Mouse (Mus musculus) layer of hippocampus, adult 6 months (tissue): ENCODE data around the gene Rai1. TPM values are rescaled to one million over a fixed set of nuclear protein-coding genes. Genes with fewer than 3 reads are reported as not detected.

Experiments used
- long read RNA-seq, 2 experiments: library from polyadenylated mRNA; unstranded; transcript quantifications; one replicate each; pipeline ENCODE4 v2.0.0; 2019 to 2020
- microRNA-seq: library from miRNA; unstranded; fragments of <30 nt; microRNA quantifications from one replicate; pipeline ENCODE4 v1.2.0, GENCODE M21; 2020
- polyA plus RNA-seq: library from polyadenylated mRNA; unstranded; fragments of <200 nt; fragmentation: Nextera tagmentation; gene quantifications from 2 replicates; pipeline ENCODE4 v1.2.3, GENCODE M21; 2021

Gene Rai1
- 20.3 and 22.4 TPM in 2 replicates for polyA plus RNA-seq
- long read RNA-seq, experiment 1, partial matches to known transcripts, result 14 of 21 reads
- long read RNA-seq, experiment 1, other reads (novel, unspliced or antisense), result 7 of 21 reads
- long read RNA-seq, experiment 2, full-length matches to known transcripts, result 3 of 82 reads
- long read RNA-seq, experiment 2, partial matches to known transcripts, result 71 of 82 reads
- long read RNA-seq, experiment 2, other reads (novel, unspliced or antisense), result 8 of 82 reads

DNA sequence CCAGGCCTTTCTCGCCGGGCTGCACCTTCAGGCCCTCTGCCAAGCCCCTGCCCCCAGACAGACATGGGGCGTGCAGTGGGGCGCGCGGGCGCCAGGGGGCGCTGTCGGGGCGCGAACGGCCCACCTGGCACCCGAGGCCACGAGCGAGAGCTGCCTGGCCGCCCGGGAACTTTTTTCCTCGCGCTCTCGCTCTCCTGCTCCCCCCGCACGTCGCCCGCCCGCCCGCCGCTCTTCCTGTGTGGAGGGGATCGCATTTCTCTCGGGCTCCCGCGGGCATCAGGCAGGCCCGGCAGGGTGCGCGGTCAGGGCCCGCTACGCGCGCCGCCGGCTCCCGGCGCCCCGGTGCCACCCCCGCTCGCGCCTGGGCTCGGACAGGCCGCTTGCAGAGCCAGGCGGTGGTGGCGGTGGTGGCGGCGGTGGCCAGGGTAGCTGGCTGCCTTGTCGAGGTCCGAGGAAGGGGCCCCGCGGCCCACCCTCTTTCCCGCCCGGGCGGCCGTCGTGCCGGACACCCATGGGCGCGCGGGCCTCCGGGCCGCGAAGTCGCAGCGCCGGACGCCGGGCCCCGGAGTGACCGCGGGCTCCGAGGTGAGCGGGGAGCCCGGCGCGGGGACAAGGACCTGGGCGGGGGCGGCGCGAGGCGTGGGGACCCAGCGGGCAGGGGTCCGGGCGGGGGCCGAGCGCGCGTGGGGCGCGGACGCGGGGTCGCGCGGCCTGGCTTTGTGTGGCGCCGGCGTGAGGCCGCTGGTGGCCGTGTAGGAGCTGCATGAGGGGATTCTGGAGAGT is at the start of gene Rai1:
TSS of gene Rai1 (plus strand) at position 204 of the 783 bp plus-strand sequence.

GRCm38 (mm10) chr11:60222469-60223236 is 117.8 kb downstream of the Rai1 start, which contains the start of gene Srebf1:
Gene Srebf1, minus strand, starts transcription at chr11:60222581.

Small RNA genes lying within 50 kb of the gene (microRNA-seq; reads per million reads assigned to microRNA genes)
- gene Mir6921, result not detected
- 0.86 reads per million for gene Mir6922

Other genes with a start within 250 kb of the Rai1 start
- gene Med9, start 156.8 kb upstream of the Rai1 start, polyA plus RNA-seq, result 54.1 and 54.5 TPM in 2 replicates
- gene Rasd1, start 140.1 kb upstream of the Rai1 start, polyA plus RNA-seq, result 53.9 and 56.0 TPM in 2 replicates
- 4.1 and 5.1 TPM in 2 replicates for gene Pemt, start 58.5 kb upstream of the Rai1 start, polyA plus RNA-seq
- gene Srebf1, start 117.6 kb downstream of the Rai1 start, polyA plus RNA-seq, result 15.7 and 16.7 TPM in 2 replicates
- gene Tom1l2, start 247.9 kb downstream of the Rai1 start, polyA plus RNA-seq, result 66.6 and 71.8 TPM in 2 replicates
- gene Drc3, start 248.3 kb downstream of the Rai1 start, polyA plus RNA-seq, result 9.0 and 12.4 TPM in 2 replicates